Mouse (Mus musculus) NIH3T3 (cell line): Measurements from ENCODE around the gene Ptgs1.

Source experiments
- DNase-seq: peaks from one replicate; pipeline ENCODE4 v3.0.0-alpha.2; 2012; ENCODE audit warnings: low read depth

Gene Ptgs1

DNA sequence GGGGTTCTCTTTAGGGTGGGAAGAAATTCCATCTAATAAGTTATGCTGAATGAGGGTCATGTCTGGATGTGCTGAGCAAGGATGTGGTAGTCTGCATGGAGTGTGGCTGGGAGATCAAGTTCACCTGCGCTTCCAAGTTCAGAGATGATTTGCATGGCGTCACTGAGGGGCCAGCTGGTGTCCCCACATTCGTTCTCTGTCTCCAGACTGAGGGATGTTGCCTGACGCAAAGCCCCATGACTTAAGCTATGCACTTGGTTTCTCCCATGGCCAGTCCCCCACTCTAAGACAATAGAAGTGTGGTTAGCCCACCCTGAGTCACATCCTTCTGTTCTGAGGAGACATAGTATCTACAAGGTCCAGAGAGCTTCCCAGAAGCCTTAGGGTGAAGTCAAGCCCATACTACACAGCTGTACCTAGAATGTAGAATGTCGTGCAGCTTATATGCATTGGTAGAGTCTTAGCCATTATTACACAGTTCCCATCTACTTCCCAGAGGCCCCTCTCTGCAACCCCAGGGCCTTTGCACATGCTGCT is 15.0 kb upstream of the Ptgs1 start:
- no peak for DNase-seq

GRCm38 (mm10) chr2:36216546-36216945 is 13.7 kb upstream of the Ptgs1 start:
- DNase-seq, result no peak

DNA sequence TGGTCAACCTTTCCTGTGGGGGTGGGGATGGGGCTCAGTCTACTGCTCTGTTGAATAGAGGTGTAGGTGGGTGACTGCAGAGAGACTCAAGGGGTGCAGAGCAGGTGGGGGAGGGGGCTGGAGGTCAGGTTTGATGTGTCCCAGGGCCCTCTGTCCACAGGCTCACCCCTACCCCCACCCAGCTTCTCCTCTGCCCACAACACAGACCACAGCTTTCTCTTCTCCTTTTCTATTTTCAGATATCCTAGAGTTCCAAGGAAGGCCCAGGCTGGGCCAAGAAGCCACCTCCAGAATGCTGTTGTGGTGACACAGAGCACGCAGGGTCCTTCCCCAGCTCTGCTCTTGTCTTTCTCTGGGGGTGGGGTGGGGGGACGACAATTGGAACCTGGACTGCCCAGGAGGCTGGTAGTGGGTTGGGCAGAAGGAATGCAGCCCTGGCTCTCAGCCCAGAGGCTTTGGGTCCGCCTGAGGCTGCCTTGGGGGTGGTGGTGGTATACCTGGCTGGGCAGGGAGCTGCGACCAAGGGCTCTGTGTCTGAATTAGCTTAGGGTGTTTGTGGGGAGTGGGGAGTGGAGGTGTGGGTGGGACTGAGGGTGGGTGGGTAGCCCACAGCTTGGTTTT is 13.2 kb upstream of the Ptgs1 start:
- DNase-seq, result no peak

DNA sequence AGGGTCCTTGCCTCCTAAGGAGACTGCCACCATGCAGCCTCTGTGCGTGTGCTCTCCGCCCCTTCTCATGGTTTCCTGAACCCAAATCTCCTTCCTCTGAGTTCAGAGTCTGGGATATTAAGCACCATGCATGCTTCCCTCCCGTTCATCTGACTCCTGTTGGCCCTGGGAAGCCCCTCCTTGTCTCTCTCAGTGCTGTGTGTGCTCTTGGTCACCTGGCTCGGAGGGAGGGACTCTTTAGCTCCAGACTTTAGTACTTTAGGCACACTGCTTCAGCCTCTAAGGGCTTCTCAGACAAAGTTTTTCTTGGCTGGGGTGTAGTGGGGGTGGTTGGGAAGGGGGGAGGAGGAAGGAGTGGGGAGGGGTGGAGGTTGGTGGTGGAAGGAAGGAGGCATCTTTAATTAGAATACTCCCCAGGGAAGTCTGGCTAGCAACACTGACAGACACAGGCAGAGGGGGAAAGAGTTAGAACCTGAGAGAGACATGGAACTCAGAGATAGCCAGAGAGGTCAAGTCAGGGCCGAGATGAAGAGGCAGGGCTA is 12.5 kb upstream of the Ptgs1 start:
- no peak for DNase-seq

DNA sequence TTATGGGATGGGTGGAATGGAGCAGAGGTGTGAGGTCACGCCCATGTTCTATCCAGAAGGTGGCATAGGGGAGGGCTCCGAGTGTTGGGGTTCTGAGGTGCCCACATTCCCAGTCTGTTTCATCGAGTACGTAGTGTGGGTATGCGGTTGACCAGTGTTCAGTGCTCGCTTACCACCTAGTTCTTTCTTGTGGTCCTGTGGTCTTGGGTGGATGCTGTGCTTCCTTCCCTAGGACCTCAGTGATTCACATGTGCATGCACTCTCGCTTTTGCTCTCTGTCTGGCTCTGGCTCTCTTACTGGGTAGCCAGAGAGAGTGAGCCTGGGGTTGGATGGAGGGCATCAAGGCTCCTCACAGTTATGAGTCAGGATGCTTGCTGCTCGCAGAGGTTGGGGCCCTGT is 10.1 kb upstream of the Ptgs1 start:
- no peak for DNase-seq

DNA sequence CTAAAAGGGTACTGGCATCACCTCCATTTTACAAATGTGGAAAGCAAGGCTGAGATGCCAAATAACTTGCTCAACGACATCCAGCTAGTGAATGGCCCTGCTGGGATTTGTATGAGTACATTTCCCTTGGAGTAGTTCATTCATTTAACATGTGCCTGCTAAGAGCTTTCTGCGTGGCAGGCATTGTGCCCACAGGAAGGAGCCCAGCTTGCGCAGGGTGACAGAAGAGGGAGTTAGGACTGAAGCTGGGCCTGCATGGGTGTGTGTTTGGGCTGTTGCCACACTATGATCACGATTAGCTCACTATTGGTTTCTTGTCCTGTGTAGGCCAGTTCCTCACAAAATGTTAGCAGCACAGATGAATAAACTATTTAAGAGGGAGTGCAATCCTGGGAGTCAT is 9.3 kb upstream of the Ptgs1 start:
- DNase-seq, result peak; percentile 34

GRCm38 (mm10) chr2:36222168-36222848 is 7.9 kb upstream of the Ptgs1 start:
- DNase-seq, result peak; percentile 67

GRCm38 (mm10) chr2:36223436-36223835 is 6.8 kb upstream of the Ptgs1 start:
- no peak for DNase-seq

DNA sequence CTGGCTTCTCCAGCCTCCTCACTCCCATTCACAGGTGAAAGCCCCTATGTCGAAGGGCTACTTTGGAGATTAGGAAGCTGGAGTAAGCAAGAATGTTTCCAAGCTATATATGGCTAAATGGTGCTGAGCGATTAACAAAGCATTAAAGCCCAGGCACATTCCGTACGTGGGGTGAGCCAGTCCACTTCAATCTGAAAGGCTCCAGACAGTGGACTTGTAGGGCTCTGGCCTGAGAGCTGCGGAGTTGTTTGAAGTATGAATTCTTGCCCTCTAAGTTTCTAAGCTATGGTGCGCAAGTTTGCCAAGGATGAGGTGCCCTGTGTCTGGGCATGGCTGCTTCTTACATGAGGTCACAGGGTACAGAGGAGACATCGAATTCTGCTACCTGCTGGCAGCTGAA is 6.1 kb upstream of the Ptgs1 start:
- no peak for DNase-seq

DNA sequence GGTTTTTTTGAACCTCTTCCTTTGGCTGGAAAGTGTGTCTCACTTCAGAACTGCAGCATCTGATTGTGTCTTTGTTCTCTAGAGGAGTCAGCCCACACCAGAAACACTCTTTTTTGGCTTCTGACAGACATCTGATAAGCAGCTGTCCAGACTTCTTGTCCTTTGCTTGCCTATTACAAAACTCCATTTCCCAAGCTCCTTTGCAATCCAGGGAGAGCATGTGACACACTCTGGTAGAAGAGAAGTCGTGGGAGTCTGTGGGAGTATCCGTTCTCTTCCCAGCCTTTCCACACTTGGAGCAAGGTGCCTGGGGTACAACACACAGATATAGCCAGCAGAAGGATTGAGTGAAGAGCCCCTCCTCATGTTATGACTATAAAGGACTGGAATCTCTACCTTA is 5.6 kb upstream of the Ptgs1 start:
- DNase-seq, result peak; percentile 47

DNA sequence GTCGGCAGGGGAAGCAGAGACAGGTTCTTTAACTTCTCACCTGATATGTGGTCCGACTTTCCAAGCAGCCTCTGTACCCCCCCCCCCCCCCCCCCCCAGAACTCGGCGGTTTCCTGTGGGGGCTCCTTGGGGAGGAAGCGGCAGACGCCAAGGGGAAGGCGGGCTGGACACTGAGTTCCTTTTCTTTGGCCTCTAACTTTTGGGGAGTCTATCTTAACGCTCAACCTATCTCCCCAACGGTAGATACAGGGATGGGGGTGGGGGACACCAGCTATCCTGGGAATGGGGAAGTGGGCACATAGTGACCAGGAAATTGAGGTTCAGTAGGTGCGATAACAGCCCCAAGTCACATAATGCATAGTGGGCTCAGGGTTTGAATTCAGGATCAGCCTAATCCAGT is 741 bp downstream of the Ptgs1 start:
- DNase-seq, result peak; percentile 53

DNA sequence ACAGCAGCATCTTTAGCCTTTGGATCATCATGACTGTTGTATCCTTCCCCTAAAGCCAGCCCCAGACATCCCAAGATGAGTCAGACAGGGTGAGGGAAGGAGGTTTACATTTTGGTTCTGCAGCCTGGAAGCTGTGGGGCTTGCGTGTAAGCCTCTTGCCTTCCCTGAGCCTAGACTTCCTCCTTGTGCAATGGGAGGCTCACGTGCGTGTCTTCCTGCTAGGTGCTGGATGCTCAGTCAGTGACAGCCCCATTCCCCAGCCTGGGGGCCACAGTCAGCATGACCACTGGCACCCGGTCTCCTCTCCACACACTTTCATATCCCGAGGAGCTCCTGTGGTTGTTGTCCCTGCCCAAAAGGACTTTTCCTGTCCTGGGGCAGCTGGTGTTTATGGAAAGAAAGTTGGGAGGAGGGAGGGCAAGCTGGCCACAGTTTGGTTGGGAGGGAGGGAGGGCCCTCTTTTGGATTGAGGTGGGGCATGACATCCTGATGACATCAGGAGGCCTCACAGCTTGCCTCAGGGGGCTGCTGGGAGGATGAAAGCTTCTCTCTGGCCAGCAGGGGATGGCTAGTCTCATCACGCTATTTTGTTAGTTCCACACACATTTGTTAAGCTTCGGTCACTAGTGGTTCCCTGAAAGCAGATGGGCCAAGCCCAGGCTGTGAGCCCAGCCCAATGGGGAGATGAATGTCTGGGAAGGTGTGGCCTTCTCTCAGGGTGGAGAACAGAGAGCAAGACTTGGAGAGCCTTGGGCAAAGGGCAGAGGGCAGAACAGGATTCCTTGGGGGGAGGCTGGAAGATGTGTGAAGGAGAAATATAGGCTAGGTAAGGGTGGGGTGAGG is 4.5 kb downstream of the Ptgs1 start:
- DNase-seq, result peak; percentile 85

DNA sequence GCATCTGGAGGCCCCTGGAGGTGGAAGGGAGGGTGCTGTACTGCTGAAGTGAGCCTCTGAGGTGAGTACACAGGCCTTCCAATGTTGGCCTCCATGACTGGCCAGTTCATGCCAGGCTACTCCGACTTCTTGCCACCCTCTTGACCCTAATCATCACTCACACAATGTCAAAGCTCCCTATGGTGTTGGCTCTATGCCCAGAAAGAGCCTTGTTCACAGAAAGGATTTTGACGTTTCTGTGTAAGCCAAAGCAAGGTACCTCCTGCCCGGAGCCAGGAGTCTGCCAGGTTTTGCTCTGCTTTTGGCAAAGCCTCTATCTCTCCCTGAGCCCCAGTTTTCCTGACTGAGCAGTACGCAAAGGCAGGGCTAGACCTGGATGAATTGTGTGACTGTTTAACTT is 5.7 kb downstream of the Ptgs1 start:
- DNase-seq, result peak; percentile 90

DNA sequence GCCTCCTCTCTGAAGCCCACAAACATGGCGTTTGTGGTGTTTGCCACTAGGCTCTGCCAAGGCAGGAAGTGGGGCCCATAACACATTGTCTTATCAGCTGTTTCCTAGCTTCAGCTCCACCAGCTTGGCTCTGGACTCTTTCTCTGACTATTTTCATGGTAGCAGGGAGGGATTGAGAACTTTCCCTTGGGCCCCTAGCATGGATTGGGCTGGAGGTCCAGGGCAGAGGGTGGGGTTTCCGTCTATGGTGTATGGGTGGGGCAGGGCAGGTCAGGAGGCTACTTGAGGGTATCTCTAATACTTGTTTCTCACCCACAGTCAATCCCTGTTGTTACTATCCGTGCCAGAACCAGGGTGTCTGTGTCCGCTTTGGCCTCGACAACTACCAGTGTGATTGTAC is 6.7 kb downstream of the Ptgs1 start:
- DNase-seq, result no peak

GRCm38 (mm10) chr2:36237557-36237956 is 7.3 kb downstream of the Ptgs1 start:
- no peak for DNase-seq

- DNase-seq, result peak; percentile 59
Measured at GRCm38 (mm10) chr2:36238467-36238866, 8.2 kb downstream of the Ptgs1 start.

GRCm38 (mm10) chr2:36238951-36239350 is 8.7 kb downstream of the Ptgs1 start:
- DNase-seq, result peak; percentile 72

DNA sequence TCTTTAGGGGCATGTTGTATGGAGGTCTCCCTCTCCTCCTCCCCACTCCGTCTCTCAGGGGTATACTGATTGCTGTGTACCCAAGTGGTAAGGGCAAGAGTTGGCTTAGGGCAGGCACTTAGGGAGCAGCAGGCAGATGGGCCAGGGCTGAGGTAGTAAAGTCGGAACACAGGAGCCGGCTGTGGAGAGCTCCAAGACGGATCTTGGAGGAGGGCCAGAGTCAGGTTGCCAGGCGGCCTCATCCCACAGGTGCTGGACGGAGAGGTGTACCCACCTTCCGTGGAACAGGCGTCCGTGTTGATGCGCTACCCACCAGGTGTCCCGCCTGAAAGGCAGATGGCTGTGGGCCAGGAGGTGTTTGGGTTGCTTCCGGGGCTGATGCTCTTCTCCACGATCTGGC is 12.3 kb downstream of the Ptgs1 start:
- DNase-seq, result no peak

DNA sequence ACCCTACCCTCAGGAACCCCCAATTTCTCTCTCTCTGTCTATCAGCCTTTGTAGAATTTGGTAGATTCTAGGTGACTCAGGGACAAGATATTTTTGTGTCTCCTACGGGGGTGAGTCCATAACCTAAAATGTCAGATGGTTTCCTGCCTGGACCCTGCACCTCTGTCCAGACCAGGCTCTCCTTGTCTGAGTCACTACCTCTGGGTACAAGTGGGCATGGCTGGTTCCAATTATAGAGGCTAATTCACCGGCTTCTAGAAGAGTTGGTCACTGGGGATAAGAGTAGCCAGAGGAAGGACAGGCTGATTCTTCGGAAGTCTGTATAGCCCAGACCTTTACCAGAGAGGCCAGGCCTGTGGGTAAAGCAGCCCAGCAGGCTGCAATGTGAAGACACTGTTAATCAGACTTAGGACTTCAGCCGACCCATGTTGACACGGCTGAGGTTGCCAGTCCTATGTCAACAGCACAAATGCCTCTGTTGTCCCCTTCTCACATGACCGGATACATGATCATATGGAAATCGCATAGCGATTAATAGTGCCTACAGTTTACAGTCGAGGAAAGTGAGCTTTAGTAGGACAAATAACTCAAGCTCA is 13.2 kb downstream of the Ptgs1 start:
- DNase-seq, result no peak

DNA sequence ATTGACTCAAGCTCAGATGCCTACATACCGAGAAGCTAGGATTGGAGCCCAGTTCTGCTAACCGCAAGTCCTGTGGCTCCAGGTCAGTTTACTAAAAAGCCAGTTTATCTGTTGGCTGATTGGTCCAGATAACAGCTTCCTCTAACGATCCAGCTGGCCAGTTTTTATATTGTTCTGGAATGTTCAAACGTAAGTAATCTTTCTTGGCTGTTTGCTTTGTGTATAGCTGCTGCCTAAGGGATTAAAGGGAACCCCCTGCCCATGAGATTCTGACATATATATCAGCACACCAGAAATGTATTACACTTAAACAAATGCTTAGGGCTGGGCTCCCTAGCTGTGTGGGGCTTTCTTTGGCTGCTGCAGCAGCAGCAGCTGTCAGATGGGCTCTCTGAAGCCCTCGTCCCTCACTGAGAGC is 13.7 kb downstream of the Ptgs1 start:
- peak; percentile 89 for DNase-seq

DNA sequence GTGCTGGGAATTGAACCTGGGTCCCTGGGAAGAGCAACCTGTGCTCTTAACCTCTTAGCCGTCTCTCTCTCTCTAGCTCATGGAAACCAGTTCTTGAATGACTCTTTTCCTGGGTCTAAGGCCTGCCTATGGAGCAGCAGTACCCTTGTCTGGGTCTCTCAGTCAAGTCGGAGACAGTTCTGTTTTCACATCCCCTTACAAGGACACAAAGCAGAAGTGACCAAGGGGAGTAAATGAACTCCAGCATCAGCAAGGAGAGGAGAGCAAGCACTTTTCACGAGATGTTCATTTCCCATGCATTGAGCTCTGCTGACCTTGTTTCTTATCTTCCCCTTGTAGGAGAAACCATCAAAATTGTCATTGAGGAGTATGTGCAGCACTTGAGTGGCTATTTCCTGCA is 14.5 kb downstream of the Ptgs1 start:
- DNase-seq, result no peak

GRCm38 (mm10) chr2:36247964-36248363 is 17.7 kb downstream of the Ptgs1 start:
- peak; percentile 89 for DNase-seq
